Mouse (Mus musculus) liver, embryonic 12.5 days (tissue): ENCODE measurements at regions not wholly inside any gene's neighbourhood (a gene's known extent, or its start where the extent isn't known, plus 50 kb on each side); places are given as distances from the start of the nearest gene placed in this dataset.

Experiments used
- ATAC-seq: fragments of 200-750 bp; cut with Nextera tagmentation; 2 replicates; pipeline ENCODE4 v1.8.0; 2017; ENCODE audit warnings: moderate number of reproducible peaks, mild to moderate bottlenecking, moderate library complexity
- H3K27ac ChIP-seq: fragments of 300-500 bp; sonication (generic); 2 replicates; pipeline ENCODE4 v1.5.1; 2016; ENCODE audit warnings: mild to moderate bottlenecking
- H3K27me3 ChIP-seq: fragments of 300-500 bp; sonication (generic); replicated peaks from 2 replicates; pipeline ENCODE4 v1.6.1; 2016; ENCODE audit warnings: mild to moderate bottlenecking, moderate library complexity
- H3K36me3 ChIP-seq: fragments of 300-500 bp; sonication (generic); 2 replicates; pipeline ENCODE4 v1.6.1; 2016; ENCODE audit warnings: mild to moderate bottlenecking, moderate library complexity
- H3K4me1 ChIP-seq: fragments of 300-500 bp; sonication (generic); 2 replicates; pipeline ENCODE4 v1.6.1; 2016
- H3K4me2 ChIP-seq: fragments of 300-500 bp; sonication (generic); 2 replicates; pipeline ENCODE4 v1.6.1; 2016; ENCODE audit warnings: mild to moderate bottlenecking, moderate library complexity
- H3K4me3 ChIP-seq: fragments of 300-500 bp; sonication (generic); 2 replicates; pipeline ENCODE4 v1.5.1; 2016; ENCODE audit warnings: mild to moderate bottlenecking, moderate library complexity
- H3K9ac ChIP-seq: fragments of 300-500 bp; sonication (generic); 2 replicates; pipeline ENCODE4 v1.6.1; 2016; ENCODE audit warnings: mild to moderate bottlenecking, moderate library complexity
- H3K9me3 ChIP-seq: fragments of 300-500 bp; sonication (generic); replicated peaks from 2 replicates; pipeline ENCODE4 v1.6.1; 2016; ENCODE audit warnings: mild to moderate bottlenecking, moderate library complexity
- WGBS: fragments of 180-500 bp; shearing (Covaris S2); methylation state at CpG from one replicate; pipeline ENCODE4 v1.1.7; 2016; ENCODE audit not compliant: insufficient replicate concordance; 5-methylcytosine and 5-hydroxymethylcytosine counted together

GRCm38 (mm10) chr6:100436507-100436906 lies 149.2 kb upstream of the Rybp start:
- Histone ChIP-seq H3K9me3 (no peaks in the 10 kb centered on the region), H3K27ac (no peak overlapping the region), H3K9ac (no peak overlapping the region), H3K4me3 (no peak overlapping the region), H3K27me3 (peaks cover 29% of the 10 kb centered on the region), H3K36me3 (no peaks in the 10 kb centered on the region), H3K4me2 (no peak overlapping the region), H3K4me1 (peaks cover 18% of the 10 kb centered on the region)
- no peak for ATAC-seq
- WGBS, result 51% methylated on average over 2 of the region's 2 CpGs

GRCm38 (mm10) chr6:100435222-100435621 lies 147.9 kb upstream of the Rybp start:
- H3K27ac ChIP-seq, result no peak overlapping the region
- 36% methylated on average over 5 of the region's 5 CpGs for WGBS
- no peak for ATAC-seq
- H3K4me1 ChIP-seq, result peaks cover 18% of the 10 kb centered on the region
- H3K36me3 ChIP-seq, result no peaks in the 10 kb centered on the region
- no peaks in the 10 kb centered on the region for H3K9me3 ChIP-seq
- H3K4me2 ChIP-seq, result no peak overlapping the region
- no peak overlapping the region for H3K4me3 ChIP-seq
- peaks cover 21% of the 10 kb centered on the region for H3K27me3 ChIP-seq
- no peak overlapping the region for H3K9ac ChIP-seq

- H3K27me3 ChIP-seq, result peaks cover 11% of the 10 kb centered on the region
- no peak overlapping the region for H3K27ac ChIP-seq
These were observed 146.2 kb upstream of the Rybp start for GRCm38 (mm10) chr6:100433534-100433867.

GRCm38 (mm10) chr6:100432688-100433533 lies 145.6 kb upstream of the Rybp start:
- Histone ChIP-seq H3K27me3 (peaks cover 5% of the 10 kb centered on the region), H3K27ac (no peak overlapping the region), H3K4me1 (peaks cover 6% of the 10 kb centered on the region), H3K9me3 (no peaks in the 10 kb centered on the region), H3K4me2 (no peak overlapping the region), H3K4me3 (no peak overlapping the region), H3K36me3 (no peaks in the 10 kb centered on the region), H3K9ac (no peak overlapping the region)
- ATAC-seq, result peak; percentile 64
- 50% methylated on average over 17 of the region's 17 CpGs for WGBS

More at GRCm38 (mm10) chr6:100433534-100433867, 146.2 kb upstream of the Rybp start:
- ATAC-seq, result no peak
- H3K4me1 ChIP-seq, result peaks cover 12% of the 10 kb centered on the region
- WGBS, result 71% methylated on average over 9 of the region's 9 CpGs
- H3K9ac ChIP-seq, result no peak overlapping the region
- H3K4me2 ChIP-seq, result no peak overlapping the region
- H3K36me3 ChIP-seq, result no peaks in the 10 kb centered on the region
- H3K9me3 ChIP-seq, result no peaks in the 10 kb centered on the region
- no peak overlapping the region for H3K4me3 ChIP-seq

GRCm38 (mm10) chr6:100430286-100430685 lies 143.0 kb upstream of the Rybp start:
- H3K9ac ChIP-seq, result no peak overlapping the region
- ATAC-seq, result no peak
- WGBS, result 78% methylated on average over 4 of the region's 4 CpGs
- H3K9me3 ChIP-seq, result no peaks in the 10 kb centered on the region
- 0 out of 2 replicates have a peak, but pooled peaks cover 5% of the 10 kb centered on the region for H3K4me1 ChIP-seq
- no peaks in the 10 kb centered on the region for H3K36me3 ChIP-seq
- no peak overlapping the region for H3K27ac ChIP-seq
- H3K4me3 ChIP-seq, result no peak overlapping the region
- no peak overlapping the region for H3K4me2 ChIP-seq
- H3K27me3 ChIP-seq, result no peaks in the 10 kb centered on the region; the same call in 1 of the 2 replicates

- Histone ChIP-seq H3K27ac (no peak overlapping the region), H3K4me1 (0 out of 2 replicates have a peak, but pooled peaks cover 5% of the 10 kb centered on the region), H3K36me3 (no peaks in the 10 kb centered on the region), H3K9me3 (no peaks in the 10 kb centered on the region), H3K4me2 (no peak overlapping the region), H3K27me3 (no peaks in the 10 kb centered on the region; the same call in 1 of the 2 replicates), H3K4me3 (no peak overlapping the region), H3K9ac (no peak overlapping the region)
- no peak for ATAC-seq
- 68% methylated on average over 6 of the region's 6 CpGs for WGBS
These were observed 142.2 kb upstream of the Rybp start for GRCm38 (mm10) chr6:100429511-100429910.

- Histone ChIP-seq H3K4me1 (0 out of 2 replicates have a peak, but pooled peaks cover 5% of the 10 kb centered on the region), H3K4me2 (no peak overlapping the region), H3K27me3 (no peaks in the 10 kb centered on the region; the same call in 1 of the 2 replicates), H3K27ac (no peak overlapping the region), H3K4me3 (no peak overlapping the region), H3K9me3 (no peaks in the 10 kb centered on the region), H3K36me3 (no peaks in the 10 kb centered on the region), H3K9ac (no peak overlapping the region)
- no peak for ATAC-seq
- WGBS, result 55% methylated on average over 6 of the region's 6 CpGs
These were observed 141.5 kb upstream of the Rybp start for GRCm38 (mm10) chr6:100428759-100429158.

- Histone ChIP-seq H3K9ac (no peak overlapping the region), H3K27ac (no peak overlapping the region), H3K4me1 (0 out of 2 replicates have a peak, but pooled peaks cover 3% of the 10 kb centered on the region), H3K9me3 (no peaks in the 10 kb centered on the region), H3K36me3 (no peaks in the 10 kb centered on the region), H3K4me3 (no peak overlapping the region), H3K4me2 (no peak overlapping the region), H3K27me3 (peaks cover 18% of the 10 kb centered on the region)
- no peak for ATAC-seq
- WGBS, result 18% methylated on average over 1 of the region's 1 CpGs
These were observed 138.3 kb upstream of the Rybp start for GRCm38 (mm10) chr6:100425551-100425950.

GRCm38 (mm10) chr6:100424788-100425403 lies 137.6 kb upstream of the Rybp start:
- WGBS, result 56% methylated on average over 12 of the region's 12 CpGs
- H3K36me3 ChIP-seq, result no peaks in the 10 kb centered on the region
- ATAC-seq, result no peak
- H3K4me3 ChIP-seq, result no peak overlapping the region
- no peak overlapping the region for H3K4me2 ChIP-seq
- no peak overlapping the region for H3K9ac ChIP-seq
- peaks cover 24% of the 10 kb centered on the region for H3K27me3 ChIP-seq
- no peaks in the 10 kb centered on the region for H3K9me3 ChIP-seq
- no peak overlapping the region for H3K27ac ChIP-seq
- 0 out of 2 replicates have a peak, but pooled peaks cover 3% of the 10 kb centered on the region for H3K4me1 ChIP-seq

- no peak overlapping the region for H3K4me3 ChIP-seq
- H3K27me3 ChIP-seq, result peaks cover 27% of the 10 kb centered on the region
- H3K9me3 ChIP-seq, result no peaks in the 10 kb centered on the region
- no peak overlapping the region for H3K27ac ChIP-seq
- WGBS, result 79% methylated on average over 6 of the region's 6 CpGs
- no peak for ATAC-seq
- H3K36me3 ChIP-seq, result no peaks in the 10 kb centered on the region
- H3K4me1 ChIP-seq, result 0 out of 2 replicates have a peak, but pooled peaks cover 3% of the 10 kb centered on the region
- H3K4me2 ChIP-seq, result no peak overlapping the region
- no peak overlapping the region for H3K9ac ChIP-seq
These were observed 136.9 kb upstream of the Rybp start for GRCm38 (mm10) chr6:100424181-100424580.

- 0 out of 2 replicates have a peak, but pooled peaks cover 3% of the 10 kb centered on the region for H3K4me1 ChIP-seq
- H3K27ac ChIP-seq, result no peak overlapping the region
- no peak overlapping the region for H3K4me2 ChIP-seq
- no peaks in the 10 kb centered on the region for H3K36me3 ChIP-seq
- H3K4me3 ChIP-seq, result no peak overlapping the region
- H3K27me3 ChIP-seq, result peaks cover 27% of the 10 kb centered on the region
- 84% methylated on average over 12 of the region's 12 CpGs for WGBS
- no peak overlapping the region for H3K9ac ChIP-seq
- no peaks in the 10 kb centered on the region for H3K9me3 ChIP-seq
- ATAC-seq, result no peak
These were observed 136.4 kb upstream of the Rybp start for GRCm38 (mm10) chr6:100423636-100424035.

- H3K9ac ChIP-seq, result no peak overlapping the region
- H3K27me3 ChIP-seq, result peaks cover 27% of the 10 kb centered on the region
- H3K9me3 ChIP-seq, result no peaks in the 10 kb centered on the region
- no peak overlapping the region for H3K4me3 ChIP-seq
- no peak overlapping the region for H3K27ac ChIP-seq
- H3K4me2 ChIP-seq, result no peak overlapping the region
- 64% methylated on average over 6 of the region's 6 CpGs for WGBS
- H3K4me1 ChIP-seq, result 0 out of 2 replicates have a peak, but pooled peaks cover 3% of the 10 kb centered on the region
- no peak for ATAC-seq
- no peaks in the 10 kb centered on the region for H3K36me3 ChIP-seq
These were observed 135.3 kb upstream of the Rybp start for GRCm38 (mm10) chr6:100422603-100423002.
